Mouse (Mus musculus) embryonic facial prominence, embryonic 15.5 days (tissue): Measurements from ENCODE around the gene Myo6. TPM values are rescaled to one million over a fixed set of nuclear protein-coding genes. Genes with fewer than 3 reads are reported as not detected.

Experiments used
- ATAC-seq: fragments of 200-750 bp; cut with Nextera tagmentation; 2 replicates; pipeline ENCODE4 v1.8.0; 2017; ENCODE audit warnings: low read depth, moderate TSS enrichment; ENCODE audit not compliant: insufficient number of reproducible peaks, low FRiP score, low TSS enrichment
- H3K27ac ChIP-seq: fragments of 300-500 bp; sonication (generic); replicated peaks from 2 replicates; pipeline ENCODE4 v1.5.1; 2015; ENCODE audit warnings: mild to moderate bottlenecking, inconsistent platforms
- H3K27me3 ChIP-seq: fragments of 300-500 bp; sonication (generic); 2 replicates; pipeline ENCODE4 v1.6.1; 2015; ENCODE audit warnings: inconsistent platforms
- H3K36me3 ChIP-seq: fragments of 300-500 bp; sonication (generic); 2 replicates; pipeline ENCODE4 v1.6.1; 2015; ENCODE audit warnings: mild to moderate bottlenecking, inconsistent platforms
- H3K4me1 ChIP-seq: fragments of 300-500 bp; sonication (generic); 2 replicates; pipeline ENCODE4 v1.6.1; 2015; ENCODE audit warnings: inconsistent platforms
- H3K4me2 ChIP-seq: fragments of 300-500 bp; sonication (generic); replicated peaks from 2 replicates; pipeline ENCODE4 v1.6.1; 2015; ENCODE audit warnings: mild to moderate bottlenecking, inconsistent platforms
- H3K4me3 ChIP-seq: fragments of 300-500 bp; sonication (generic); replicated peaks from 2 replicates; pipeline ENCODE4 v1.5.1; 2015; ENCODE audit warnings: mild to moderate bottlenecking, inconsistent platforms
- H3K9ac ChIP-seq: fragments of 300-500 bp; sonication (generic); 2 replicates; pipeline ENCODE4 v1.6.1; 2015; ENCODE audit warnings: inconsistent platforms
- H3K9me3 ChIP-seq: fragments of 300-500 bp; sonication (generic); replicated peaks from 2 replicates; pipeline ENCODE4 v1.6.1; 2016; ENCODE audit warnings: inconsistent platforms
- WGBS: fragments of 180-500 bp; shearing (Covaris S2); methylation state at CpG from one replicate; pipeline ENCODE4 v1.1.7; 2015; 5-methylcytosine and 5-hydroxymethylcytosine counted together
- polyA plus RNA-seq: library from polyadenylated mRNA; unstranded; fragments of >200 nt; fragmentation: Nextera tagmentation; extraction: Ambion mirVana; gene quantifications from 2 replicates; pipeline ENCODE4 v1.2.1, GENCODE M21; 2015

The Myo6 gene
- polyA plus RNA-seq, 1 experiment from 2014 or later, result 23.3 TPM

GRCm38 (mm10) chr9:80335660-80336357 lies 171.0 kb downstream of the Myo6 start:
- H3K4me3 ChIP-seq, result no peak overlapping the region

GRCm38 (mm10) chr9:80338026-80338425 lies 173.2 kb downstream of the Myo6 start:
- Histone ChIP-seq H3K9ac (no peak overlapping the region), H3K9me3 (no peaks in the 10 kb centered on the region), H3K27me3 (no peaks in the 10 kb centered on the region), H3K27ac (no peak overlapping the region), H3K4me2 (no peak overlapping the region), H3K36me3 (no peaks in the 10 kb centered on the region), H3K4me3 (no peak overlapping the region), H3K4me1 (0 out of 2 replicates have a peak, but pooled peaks cover 5% of the 10 kb centered on the region)
- WGBS, result 80% methylated on average over 6 of the region's 6 CpGs
- ATAC-seq, result no peak

More at GRCm38 (mm10) chr9:80335660-80336357, 171.0 kb downstream of the Myo6 start:
- H3K27ac ChIP-seq, result no peak overlapping the region
- whole genome bisulfite sequencing, result 83% methylated on average over 13 of the region's 13 CpGs
- no peaks in the 10 kb centered on the region for H3K36me3 ChIP-seq
- no peak overlapping the region for H3K9ac ChIP-seq
- H3K4me2 ChIP-seq, result no peak overlapping the region
- H3K27me3 ChIP-seq, result no peaks in the 10 kb centered on the region
- H3K9me3 ChIP-seq, result no peaks in the 10 kb centered on the region
- no peak for ATAC-seq
- peaks cover 13% of the 10 kb centered on the region; the same call in 1 of the 2 replicates for H3K4me1 ChIP-seq

GRCm38 (mm10) chr9:80340927-80341326 lies 176.1 kb downstream of the Myo6 start:
- Histone ChIP-seq H3K9me3 (no peaks in the 10 kb centered on the region), H3K36me3 (no peaks in the 10 kb centered on the region), H3K4me1 (no peaks in the 10 kb centered on the region), H3K27me3 (no peaks in the 10 kb centered on the region), H3K27ac (no peak overlapping the region), H3K9ac (no peak overlapping the region), H3K4me3 (no peak overlapping the region), H3K4me2 (no peak overlapping the region)
- no peak for ATAC-seq
- WGBS, result 42% methylated on average over 1 of the region's 1 CpGs

GRCm38 (mm10) chr9:80341756-80342155 lies 176.9 kb downstream of the Myo6 start:
- no peaks in the 10 kb centered on the region for H3K9me3 ChIP-seq
- H3K27me3 ChIP-seq, result no peaks in the 10 kb centered on the region
- no peaks in the 10 kb centered on the region for H3K4me1 ChIP-seq
- no peak overlapping the region for H3K4me3 ChIP-seq
- no peak overlapping the region for H3K27ac ChIP-seq
- no peak overlapping the region for H3K4me2 ChIP-seq
- no peak for ATAC-seq
- H3K36me3 ChIP-seq, result no peaks in the 10 kb centered on the region
- H3K9ac ChIP-seq, result no peak overlapping the region
- 95% methylated on average over 16 of the region's 16 CpGs for WGBS

GRCm38 (mm10) chr9:80342520-80342919 lies 177.7 kb downstream of the Myo6 start:
- no peak overlapping the region for H3K4me2 ChIP-seq
- H3K4me3 ChIP-seq, result no peak overlapping the region
- H3K27ac ChIP-seq, result no peak overlapping the region
- no peak for ATAC-seq
- no peaks in the 10 kb centered on the region for H3K4me1 ChIP-seq
- 85% methylated on average over 6 of the region's 6 CpGs for WGBS
- no peaks in the 10 kb centered on the region for H3K27me3 ChIP-seq
- H3K9ac ChIP-seq, result no peak overlapping the region
- no peaks in the 10 kb centered on the region for H3K9me3 ChIP-seq
- no peaks in the 10 kb centered on the region for H3K36me3 ChIP-seq

- no peak overlapping the region for H3K9ac ChIP-seq
These were observed 179.7 kb downstream of the Myo6 start for GRCm38 (mm10) chr9:80344451-80345000.

GRCm38 (mm10) chr9:80351295-80351677 lies 186.5 kb downstream of the Myo6 start:
- H3K27me3 ChIP-seq, result no peaks in the 10 kb centered on the region
- ATAC-seq, result no peak
- no peak overlapping the region for H3K9ac ChIP-seq
- H3K9me3 ChIP-seq, result no peaks in the 10 kb centered on the region
- WGBS, result 61% methylated on average over 7 of the region's 7 CpGs
- no peaks in the 10 kb centered on the region for H3K36me3 ChIP-seq
- no peak overlapping the region for H3K27ac ChIP-seq
- H3K4me1 ChIP-seq, result no peaks in the 10 kb centered on the region
- H3K4me3 ChIP-seq, result peak overlapping the region; percentile 15; the same call in 1 of the 2 replicates
- H3K4me2 ChIP-seq, result peak overlapping the region; percentile 39

More at GRCm38 (mm10) chr9:80344451-80345000, 179.7 kb downstream of the Myo6 start:
- Histone ChIP-seq H3K27me3 (no peaks in the 10 kb centered on the region), H3K9me3 (no peaks in the 10 kb centered on the region), H3K4me3 (no peak overlapping the region), H3K4me2 (no peak overlapping the region), H3K36me3 (no peaks in the 10 kb centered on the region), H3K27ac (no peak overlapping the region), H3K4me1 (no peaks in the 10 kb centered on the region)
- ATAC-seq, result no peak
- 85% methylated on average over 6 of the region's 6 CpGs for WGBS

GRCm38 (mm10) chr9:80351678-80352331 lies 187.0 kb downstream of the Myo6 start:
- H3K4me3 ChIP-seq, result peak overlapping the region; percentile 15; the same call in 1 of the 2 replicates
- 27% methylated on average over 20 of the region's 20 CpGs for WGBS
- H3K9me3 ChIP-seq, result no peaks in the 10 kb centered on the region
- H3K36me3 ChIP-seq, result no peaks in the 10 kb centered on the region
- H3K9ac ChIP-seq, result no peak overlapping the region
- no peak for ATAC-seq
- H3K27me3 ChIP-seq, result no peaks in the 10 kb centered on the region
- H3K4me1 ChIP-seq, result no peaks in the 10 kb centered on the region
- no peak overlapping the region for H3K27ac ChIP-seq
- H3K4me2 ChIP-seq, result peak overlapping the region; percentile 39

GRCm38 (mm10) chr9:80360063-80360462 lies 195.2 kb downstream of the Myo6 start:
- H3K27ac ChIP-seq, result no peak overlapping the region
- ATAC-seq, result no peak
- H3K4me2 ChIP-seq, result no peak overlapping the region
- no peaks in the 10 kb centered on the region for H3K4me1 ChIP-seq
- no peak overlapping the region for H3K9ac ChIP-seq
- no peaks in the 10 kb centered on the region for H3K36me3 ChIP-seq
- no peaks in the 10 kb centered on the region for H3K27me3 ChIP-seq
- H3K4me3 ChIP-seq, result no peak overlapping the region
- H3K9me3 ChIP-seq, result no peaks in the 10 kb centered on the region
